Mouse (Mus musculus) stomach, embryonic 16.5 days (tissue): ENCODE results near the gene Prkg1. TPM values are rescaled to one million over a fixed set of nuclear protein-coding genes. Genes with fewer than 3 reads are reported as not detected.

Source experiments
- ATAC-seq: fragments of 200-750 bp; cut with Nextera tagmentation; 2 replicates; pipeline ENCODE4 v1.8.0; 2017; ENCODE audit warnings: moderate number of reproducible peaks, moderate TSS enrichment; ENCODE audit not compliant: insufficient read depth, low FRiP score
- H3K27ac ChIP-seq: fragments of 300-500 bp; sonication (generic); 2 replicates; pipeline ENCODE4 v1.5.1; 2014; ENCODE audit warnings: low read length
- H3K27me3 ChIP-seq: fragments of 300-500 bp; sonication (generic); 2 replicates; pipeline ENCODE4 v1.6.1; 2014; ENCODE audit warnings: low read length, control low read depth, mixed read lengths; ENCODE audit not compliant: control insufficient read depth, insufficient read depth
- H3K36me3 ChIP-seq: fragments of 300-500 bp; sonication (generic); 2 replicates; pipeline ENCODE4 v1.6.1; 2014; ENCODE audit warnings: low read length; ENCODE audit not compliant: control insufficient read depth, insufficient read depth
- H3K4me1 ChIP-seq: fragments of 300-500 bp; sonication (generic); 2 replicates; pipeline ENCODE4 v1.6.1; 2014; ENCODE audit warnings: low read length, control low read depth, mixed read lengths; ENCODE audit not compliant: control insufficient read depth, insufficient read depth
- H3K4me2 ChIP-seq: fragments of 300-500 bp; sonication (generic); 2 replicates; pipeline ENCODE4 v1.6.1; 2014; ENCODE audit warnings: low read depth, low read length, mixed read lengths
- H3K4me3 ChIP-seq: fragments of 300-500 bp; sonication (generic); replicated peaks from 2 replicates; pipeline ENCODE4 v1.5.1; 2014; ENCODE audit warnings: mild to moderate bottlenecking, low read length
- H3K9ac ChIP-seq: fragments of 300-500 bp; sonication (generic); 2 replicates; pipeline ENCODE4 v1.6.1; 2014; ENCODE audit warnings: low read length
- H3K9me3 ChIP-seq: fragments of 300-500 bp; sonication (generic); replicated peaks from 2 replicates; pipeline ENCODE4 v1.6.1; 2016; ENCODE audit warnings: low read length, control low read depth; ENCODE audit not compliant: control insufficient read depth
- WGBS: fragments of 180-500 bp; shearing (Covaris S2); extraction: QIAGEN DNeasy Blood & Tissue Kit; methylation state at CpG from one replicate; pipeline ENCODE4 v1.1.7; 2014; 5-methylcytosine and 5-hydroxymethylcytosine counted together
- polyA plus RNA-seq: library from polyadenylated mRNA; unstranded; fragments of >200 nt; fragmentation: Nextera tagmentation; extraction: Ambion mirVana; gene quantifications from 2 replicates; pipeline ENCODE4 v1.2.1, GENCODE M21; 2015

The Prkg1 gene
- polyA plus RNA-seq, 1 experiment from 2014 or later = 11.5 TPM

DNA sequence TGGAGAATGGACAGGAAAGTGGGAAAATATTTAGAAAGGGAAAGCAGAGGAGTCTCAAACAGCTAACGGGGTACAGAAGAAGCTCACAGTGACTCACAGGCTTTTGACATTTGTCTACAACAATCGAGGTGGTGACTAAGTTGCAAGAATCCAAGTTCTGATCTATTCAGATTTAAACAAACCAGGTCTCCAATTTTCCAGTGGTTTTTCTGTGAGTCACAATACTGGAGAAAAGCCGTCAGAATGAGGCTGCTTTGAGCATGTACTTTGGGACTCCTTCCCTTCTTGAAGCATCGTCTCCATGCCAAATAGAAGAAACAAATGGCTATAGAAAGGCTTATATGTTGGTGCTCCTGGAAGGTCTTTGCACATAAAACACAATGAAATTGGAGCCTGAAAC, 151.7 kb downstream of the Prkg1 start:
- H3K4me3 ChIP-seq = no peak overlapping the region
- no peak overlapping the region for H3K9ac ChIP-seq
- no peaks in the 10 kb centered on the region for H3K36me3 ChIP-seq
- H3K27ac ChIP-seq = no peak overlapping the region
- WGBS = 75% methylated on average over 4 of the region's 4 CpGs
- no peak overlapping the region for H3K4me2 ChIP-seq
- no peak for ATAC-seq
- 0 out of 2 replicates have a peak, but pooled peaks cover 3% of the 10 kb centered on the region for H3K4me1 ChIP-seq
- H3K9me3 ChIP-seq = no peaks in the 10 kb centered on the region
- H3K27me3 ChIP-seq = no peaks in the 10 kb centered on the region

DNA sequence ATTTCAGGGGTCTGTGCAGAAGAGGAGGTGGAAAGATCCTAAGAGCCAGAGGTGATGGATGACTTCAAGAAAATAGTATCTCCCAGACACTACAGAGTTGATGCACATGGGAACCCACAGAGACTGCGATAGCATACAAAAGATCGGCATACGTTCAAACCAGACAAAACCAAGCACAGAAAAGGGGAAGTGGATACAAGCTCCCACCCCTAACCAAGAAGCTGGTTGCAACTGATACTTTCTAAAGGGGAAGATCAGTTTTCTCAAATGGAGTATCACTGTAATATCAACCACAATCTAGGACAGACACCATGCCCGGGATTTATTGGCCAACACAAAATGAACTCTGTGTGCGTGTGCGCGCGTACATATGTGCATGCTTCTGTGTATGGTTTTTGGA, 162.3 kb downstream of the Prkg1 start:
- 90% methylated on average over 8 of the region's 8 CpGs for WGBS
- no peak overlapping the region for H3K4me3 ChIP-seq
- H3K4me2 ChIP-seq = no peak overlapping the region
- H3K9me3 ChIP-seq = no peaks in the 10 kb centered on the region
- no peak overlapping the region for H3K27ac ChIP-seq
- no peak for ATAC-seq
- H3K27me3 ChIP-seq = no peaks in the 10 kb centered on the region
- no peaks in the 10 kb centered on the region for H3K36me3 ChIP-seq
- H3K4me1 ChIP-seq = no peaks in the 10 kb centered on the region
- H3K9ac ChIP-seq = no peak overlapping the region

DNA sequence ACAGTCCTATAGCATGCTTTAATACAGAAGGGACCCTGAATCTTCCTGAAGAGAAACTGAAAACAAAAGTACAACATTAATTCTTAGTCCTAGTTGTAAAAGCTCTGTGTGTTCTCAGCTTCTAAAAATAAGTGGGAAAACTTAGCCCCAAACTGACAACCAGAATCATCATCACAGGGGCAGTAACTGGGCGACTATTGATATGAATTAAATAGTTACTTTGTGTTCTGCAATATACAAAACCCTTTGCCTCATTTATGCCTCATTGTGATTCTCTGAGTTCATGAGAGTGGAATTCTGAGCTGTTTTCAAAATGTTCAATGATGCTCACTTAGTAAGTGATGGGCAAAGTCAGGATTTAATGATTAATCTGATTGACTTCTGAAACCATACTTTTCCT, 170.8 kb downstream of the Prkg1 start:
- no peak for ATAC-seq
- Histone ChIP-seq H3K9me3 (no peaks in the 10 kb centered on the region), H3K4me1 (no peaks in the 10 kb centered on the region), H3K27me3 (no peaks in the 10 kb centered on the region), H3K36me3 (no peaks in the 10 kb centered on the region), H3K4me3 (no peak overlapping the region), H3K9ac (no peak overlapping the region), H3K4me2 (no peak overlapping the region), H3K27ac (no peak overlapping the region)
- 62% methylated on average over 1 of the region's 1 CpGs for WGBS

DNA sequence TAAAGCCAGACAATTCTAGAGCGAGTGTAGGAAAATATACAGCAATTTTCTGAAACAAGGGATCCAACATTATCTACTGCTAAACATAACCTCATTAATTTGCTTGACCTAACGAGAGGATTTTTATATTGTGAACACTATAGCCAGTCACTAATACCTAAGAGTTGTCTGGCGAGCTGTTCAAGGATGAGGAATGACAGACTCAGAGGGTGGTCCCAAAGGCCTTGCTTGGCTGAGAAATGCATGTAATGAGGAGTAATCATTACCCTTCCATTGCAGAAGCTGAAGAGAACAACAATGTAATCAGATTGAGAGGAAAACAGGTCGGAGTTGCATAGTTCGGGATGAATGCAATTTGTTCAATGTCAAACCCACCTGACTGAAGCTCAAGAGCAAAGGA, 174.1 kb downstream of the Prkg1 start:
- no peaks in the 10 kb centered on the region for H3K36me3 ChIP-seq
- H3K27me3 ChIP-seq = no peaks in the 10 kb centered on the region
- H3K9me3 ChIP-seq = no peaks in the 10 kb centered on the region
- no peaks in the 10 kb centered on the region for H3K4me1 ChIP-seq
- H3K4me2 ChIP-seq = no peak overlapping the region
- 85% methylated on average over 5 of the region's 5 CpGs for WGBS
- no peak for ATAC-seq
- H3K27ac ChIP-seq = no peak overlapping the region
- no peak overlapping the region for H3K4me3 ChIP-seq
- no peak overlapping the region for H3K9ac ChIP-seq

DNA sequence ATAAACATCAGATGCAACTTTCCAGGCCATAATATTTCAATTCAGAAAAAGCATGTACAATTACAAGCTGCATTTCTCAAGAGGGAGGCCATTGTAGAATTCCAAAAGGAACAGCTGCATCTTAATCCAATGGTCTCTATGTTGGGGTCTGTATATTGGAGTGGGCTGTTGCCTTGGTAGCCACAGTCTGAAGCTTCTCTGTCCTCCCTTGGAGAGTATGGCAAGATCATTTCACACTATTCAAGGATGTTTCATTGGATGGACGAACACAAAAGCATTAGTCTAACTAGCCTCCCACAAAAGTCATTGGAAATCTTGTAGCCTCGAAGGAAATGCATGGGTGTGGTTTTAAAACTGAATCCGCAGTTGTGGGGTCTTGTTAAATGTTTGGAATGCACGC, 187.7 kb downstream of the Prkg1 start:
- no peak for ATAC-seq
- WGBS = 80% methylated on average over 4 of the region's 4 CpGs
- Histone ChIP-seq H3K27me3 (no peaks in the 10 kb centered on the region), H3K9ac (no peak overlapping the region), H3K4me3 (no peak overlapping the region), H3K4me1 (no peaks in the 10 kb centered on the region), H3K36me3 (no peaks in the 10 kb centered on the region), H3K27ac (no peak overlapping the region), H3K9me3 (no peaks in the 10 kb centered on the region), H3K4me2 (no peak overlapping the region)

DNA sequence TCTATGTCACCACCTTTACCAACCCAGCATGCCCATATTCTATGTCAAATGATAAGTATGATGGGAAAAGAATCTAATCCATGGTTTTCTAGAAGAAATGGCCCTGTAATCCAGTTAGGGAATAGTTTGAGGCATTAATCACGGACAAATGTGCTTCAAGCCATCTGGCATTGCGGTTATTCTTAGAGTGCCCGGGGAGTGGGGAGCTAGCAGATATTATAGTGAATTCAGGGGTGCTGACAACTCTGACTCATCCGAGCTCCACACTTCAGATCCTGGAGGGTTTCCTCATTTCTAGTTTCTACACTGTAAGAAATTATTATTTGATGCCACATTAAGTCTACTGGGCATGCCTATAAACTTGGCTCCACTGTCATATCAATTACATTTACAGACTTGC, 200.5 kb downstream of the Prkg1 start:
- Histone ChIP-seq H3K27ac (no peak overlapping the region), H3K9me3 (no peaks in the 10 kb centered on the region), H3K36me3 (no peaks in the 10 kb centered on the region), H3K27me3 (no peaks in the 10 kb centered on the region), H3K4me2 (no peak overlapping the region), H3K4me3 (no peak overlapping the region), H3K4me1 (no peaks in the 10 kb centered on the region), H3K9ac (no peak overlapping the region)
- 86% methylated on average over 4 of the region's 4 CpGs for WGBS
- no peak for ATAC-seq

DNA sequence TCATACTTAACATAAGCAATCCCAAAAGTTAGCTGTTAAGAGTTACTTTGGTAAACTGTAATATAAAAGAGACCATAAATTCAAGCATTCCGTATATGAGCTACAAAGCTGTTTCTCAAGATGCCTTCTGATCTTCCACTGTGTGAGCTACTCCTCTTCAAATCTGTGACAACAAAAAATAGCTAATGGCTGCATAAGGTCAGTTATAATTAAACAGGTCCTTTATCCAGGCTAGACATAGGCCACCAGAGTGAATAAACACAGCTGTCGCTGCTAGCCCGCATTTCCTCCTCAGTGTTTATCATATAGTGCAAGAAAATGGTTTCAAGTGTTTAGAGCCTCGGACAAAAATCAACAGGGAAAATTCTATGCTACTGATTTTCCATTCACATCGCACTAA, 218.8 kb downstream of the Prkg1 start:
- Histone ChIP-seq H3K9ac (no peak overlapping the region), H3K9me3 (0 out of 2 replicates have a peak, but pooled peaks cover 2% of the 10 kb centered on the region), H3K4me1 (no peaks in the 10 kb centered on the region), H3K4me2 (no peak overlapping the region), H3K27ac (no peak overlapping the region), H3K27me3 (no peaks in the 10 kb centered on the region), H3K36me3 (no peaks in the 10 kb centered on the region), H3K4me3 (no peak overlapping the region)
- WGBS = 26% methylated on average over 5 of the region's 5 CpGs
- ATAC-seq = peak; percentile 50; the same call in 1 of the 2 replicates

DNA sequence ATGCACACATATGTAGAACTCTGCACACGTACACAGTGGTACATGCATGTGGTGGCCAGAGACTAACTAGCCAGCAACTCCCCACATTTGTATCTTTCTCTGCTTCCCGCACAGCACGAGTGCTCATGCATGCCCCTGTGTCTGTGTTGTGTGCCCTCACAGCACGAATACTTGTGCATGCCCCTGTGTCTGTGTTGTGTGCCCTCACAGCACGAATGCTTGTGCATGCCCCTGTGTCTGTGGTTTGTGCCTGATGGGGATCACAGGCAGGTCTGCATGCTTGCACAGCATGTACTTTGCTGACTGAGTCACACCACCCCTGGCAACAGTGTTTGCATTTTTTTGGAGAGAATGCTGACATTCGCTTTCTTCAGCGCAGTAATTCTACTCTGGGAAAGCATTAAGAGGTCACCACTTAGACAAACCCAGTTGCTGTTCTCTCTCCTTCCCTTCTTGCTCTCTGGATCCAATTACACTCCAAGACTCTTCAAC, 233.5 kb downstream of the Prkg1 start:
- H3K4me3 ChIP-seq = no peak overlapping the region
- H3K27me3 ChIP-seq = no peaks in the 10 kb centered on the region
- H3K4me2 ChIP-seq = no peak overlapping the region
- 40% methylated on average over 7 of the region's 7 CpGs for WGBS
- no peaks in the 10 kb centered on the region for H3K9me3 ChIP-seq
- no peaks in the 10 kb centered on the region for H3K36me3 ChIP-seq
- peaks cover 9% of the 10 kb centered on the region; the same call in 1 of the 2 replicates for H3K4me1 ChIP-seq
- no peak overlapping the region for H3K9ac ChIP-seq
- H3K27ac ChIP-seq = peak overlapping the region; percentile 23; the same call in 1 of the 2 replicates
- ATAC-seq = peak; percentile 53; the same call in 1 of the 2 replicates

DNA sequence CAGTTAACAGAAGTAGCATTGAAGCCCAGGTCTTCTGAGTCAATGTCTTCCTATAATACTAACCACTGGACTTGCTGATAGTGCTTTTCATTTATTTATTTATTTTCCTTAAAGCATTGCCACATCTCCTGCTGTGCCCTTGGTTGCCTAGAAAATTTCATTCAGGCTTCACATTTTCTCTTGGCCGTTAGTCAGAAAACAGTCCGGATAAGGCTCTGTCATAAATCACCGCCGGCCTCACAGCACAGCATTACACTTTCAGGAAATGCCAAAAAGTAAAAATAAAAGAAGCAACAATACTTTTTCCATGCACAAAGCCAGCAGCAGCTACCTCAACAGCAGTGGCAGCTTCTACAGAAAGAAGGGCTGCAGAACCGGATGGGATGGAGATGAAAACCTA, 234.2 kb downstream of the Prkg1 start:
- H3K27me3 ChIP-seq = no peaks in the 10 kb centered on the region
- no peak overlapping the region for H3K9ac ChIP-seq
- H3K4me1 ChIP-seq = peaks cover 9% of the 10 kb centered on the region; the same call in 1 of the 2 replicates
- no peak overlapping the region for H3K4me2 ChIP-seq
- no peak overlapping the region for H3K4me3 ChIP-seq
- no peaks in the 10 kb centered on the region for H3K36me3 ChIP-seq
- no peak overlapping the region; the same call in 1 of the 2 replicates for H3K27ac ChIP-seq
- 29% methylated on average over 5 of the region's 5 CpGs for WGBS
- ATAC-seq = no peak
- no peaks in the 10 kb centered on the region for H3K9me3 ChIP-seq
